ENCODE assay signal across 10 mouse cellular contexts in genomic region chr3:86328531-86328930, GRCm38 (mm10).
DNase-seq lines count a peak whose midpoint lies in the region; ATAC-seq and TF ChIP-seq lines count a peak whose summit lies in the region.
"Had no signal": no experiment of that assay in that cellular context is flagged by ENCODE, and none has a peak within 500 bp of the region (broad histone marks: within the 10 kb centered on the region; RNA-seq: fewer than 3 reads in every experiment).

No protein-coding gene starts in this region.

- no peak for TF ChIP-seq POLR2A in thymus, adult 2 months (IDR thresholded peaks at IDR 0.05; ENCODE audit: control insufficient read depth, extremely low read depth, insufficient read depth, low read length, poor library complexity)

- TF ChIP-seq CTCF in thymus, adult 2 months (IDR thresholded peaks at IDR 0.05; ENCODE audit: borderline replicate concordance, control insufficient read depth, extremely low read depth, insufficient read depth, low read length, poor library complexity), result no peak

- ATAC-seq in kidney, embryonic 16.5 days (ENCODE audit: low FRiP score, low TSS enrichment), result no peak

- WGBS in kidney, embryonic 16.5 days, result 31% methylated on average over 1 of the region's 1 CpGs
- WGBS in thymus, adult 2 months, result 82% methylated on average over 1 of the region's 1 CpGs

- no peaks in the 10 kb centered on the region for H3K9me3 ChIP-seq in kidney, embryonic 16.5 days (ENCODE audit: low read length)
- H3K9me3 ChIP-seq: heart, embryonic 13.5 days had no signal

- no peak overlapping the region for H3K27ac ChIP-seq in kidney, embryonic 16.5 days (ENCODE audit: low read length)
- no peak overlapping the region for H3K27ac ChIP-seq in thymus, adult 2 months (ENCODE audit: control insufficient read depth, insufficient read depth, low read length)
- H3K27ac ChIP-seq: heart, embryonic 13.5 days had no signal

- no peak overlapping the region for H3K4me3 ChIP-seq in kidney, embryonic 16.5 days (ENCODE audit: low read length)
- no peak overlapping the region for H3K4me3 ChIP-seq in thymus, adult 2 months (ENCODE audit: control insufficient read depth, insufficient read depth, low read length)
- H3K4me3 ChIP-seq: heart, embryonic 13.5 days had no signal

- peak; percentile 30 for DNase-seq in adrenal gland, postnatal 10 days
- no peak for DNase-seq in adrenal gland, postnatal 4 days (ENCODE audit: low spot score in 2 of 2)
- DNase-seq in kidney, postnatal 10 days, result peak; percentile 38
- DNase-seq in thymus, postnatal 14 days, result peak; percentile 10
- no peak for DNase-seq in thymus, adult 2 months
- peak; percentile 56 for DNase-seq in thymus, postnatal 4 days
- no peak for DNase-seq in spleen, postnatal 4 days (ENCODE audit: low spot score in 2 of 2)
- DNase-seq: cerebellum, postnatal 36 days had no signal

- no peak overlapping the region for H3K9ac ChIP-seq in kidney, embryonic 16.5 days (replicated peaks; ENCODE audit: low read length)
- H3K9ac ChIP-seq: heart, embryonic 13.5 days had no signal

- no peaks in the 10 kb centered on the region for H3K36me3 ChIP-seq in kidney, embryonic 16.5 days (ENCODE audit: insufficient read depth, low read length)
- H3K36me3 ChIP-seq in thymus, adult 2 months (ENCODE audit: control insufficient read depth, insufficient read depth, low read length), result 0 out of 2 replicates have a peak, but pooled peaks cover 3% of the 10 kb centered on the region
- H3K36me3 ChIP-seq: heart, embryonic 13.5 days had no signal

- H3K4me1 ChIP-seq in kidney, embryonic 16.5 days (ENCODE audit: insufficient read depth, low read length), result no peaks in the 10 kb centered on the region
- no peaks in the 10 kb centered on the region for H3K4me1 ChIP-seq in thymus, adult 2 months (replicated peaks; ENCODE audit: control insufficient read depth, insufficient read depth, low read length)
- H3K4me1 ChIP-seq: heart, embryonic 13.5 days had no signal

- H3K27me3 ChIP-seq in kidney, embryonic 16.5 days (ENCODE audit: insufficient read depth, low read length), result no peaks in the 10 kb centered on the region
- H3K27me3 ChIP-seq in thymus, adult 2 months (ENCODE audit: control insufficient read depth, insufficient read depth, low read length), result no peaks in the 10 kb centered on the region
- H3K27me3 ChIP-seq: heart, embryonic 13.5 days had no signal

- no peak overlapping the region for H3K4me2 ChIP-seq in kidney, embryonic 16.5 days (replicated peaks; ENCODE audit: low read depth, low read length)
- H3K4me2 ChIP-seq: heart, embryonic 13.5 days had no signal

Comparison
In these comparisons a context has a peak if more than half of its experiments do, and no peak if none do; other contexts are left out.
1. DNase-seq: peak in adrenal gland, postnatal 10 days (single experiment), kidney, postnatal 10 days (single experiment), thymus, postnatal 14 days (single experiment) and thymus, postnatal 4 days (single experiment); none in adrenal gland, postnatal 4 days (0 of 2), thymus, adult 2 months (single experiment) and spleen, postnatal 4 days (0 of 2).